Mouse (Mus musculus) lung, embryonic 15.5 days (tissue): ENCODE data around the gene Clta. TPM values are rescaled to one million over a fixed set of nuclear protein-coding genes. Genes with fewer than 3 reads are reported as not detected.

Experiments used
- ATAC-seq: fragments of 200-750 bp; cut with Nextera tagmentation; 2 replicates; pipeline ENCODE4 v1.8.0; 2017; ENCODE audit warnings: moderate number of reproducible peaks, borderline replicate concordance; ENCODE audit not compliant: low FRiP score, low TSS enrichment; ENCODE audit errors: extremely low read depth
- H3K27ac ChIP-seq: fragments of 300-500 bp; sonication (generic); 2 replicates; pipeline ENCODE4 v1.5.1; 2015; ENCODE audit warnings: moderate library complexity, mild to moderate bottlenecking, inconsistent platforms
- H3K27me3 ChIP-seq: fragments of 300-500 bp; sonication (generic); 2 replicates; pipeline ENCODE4 v1.6.1; 2015; ENCODE audit warnings: inconsistent platforms
- H3K36me3 ChIP-seq: fragments of 300-500 bp; sonication (generic); 2 replicates; pipeline ENCODE4 v1.6.1; 2015; ENCODE audit warnings: inconsistent platforms
- H3K4me1 ChIP-seq: fragments of 300-500 bp; sonication (generic); 2 replicates; pipeline ENCODE4 v1.6.1; 2015; ENCODE audit warnings: inconsistent platforms
- H3K4me2 ChIP-seq: fragments of 300-500 bp; sonication (generic); 2 replicates; pipeline ENCODE4 v1.6.1; 2015; ENCODE audit warnings: inconsistent platforms, mild to moderate bottlenecking, moderate library complexity
- H3K4me3 ChIP-seq: fragments of 300-500 bp; sonication (generic); 2 replicates; pipeline ENCODE4 v1.5.1; 2015; ENCODE audit warnings: mild to moderate bottlenecking, inconsistent platforms
- H3K9ac ChIP-seq: fragments of 300-500 bp; sonication (generic); 2 replicates; pipeline ENCODE4 v1.6.1; 2015; ENCODE audit warnings: inconsistent platforms
- H3K9me3 ChIP-seq: fragments of 300-500 bp; sonication (generic); 2 replicates; pipeline ENCODE4 v1.6.1; 2016; ENCODE audit warnings: inconsistent platforms
- WGBS: fragments of 180-500 bp; shearing (Covaris S2); methylation state at CpG from one replicate; pipeline ENCODE4 v1.1.7; 2015; 5-methylcytosine and 5-hydroxymethylcytosine counted together
- polyA plus RNA-seq: library from polyadenylated mRNA; unstranded; fragments of >200 nt; fragmentation: Nextera tagmentation; extraction: Ambion mirVana; gene quantifications from 2 replicates; pipeline ENCODE4 v1.2.1, GENCODE M21; 2015

Clta gene
- polyA plus RNA-seq, result 223 TPM in 2 replicates

DNA sequence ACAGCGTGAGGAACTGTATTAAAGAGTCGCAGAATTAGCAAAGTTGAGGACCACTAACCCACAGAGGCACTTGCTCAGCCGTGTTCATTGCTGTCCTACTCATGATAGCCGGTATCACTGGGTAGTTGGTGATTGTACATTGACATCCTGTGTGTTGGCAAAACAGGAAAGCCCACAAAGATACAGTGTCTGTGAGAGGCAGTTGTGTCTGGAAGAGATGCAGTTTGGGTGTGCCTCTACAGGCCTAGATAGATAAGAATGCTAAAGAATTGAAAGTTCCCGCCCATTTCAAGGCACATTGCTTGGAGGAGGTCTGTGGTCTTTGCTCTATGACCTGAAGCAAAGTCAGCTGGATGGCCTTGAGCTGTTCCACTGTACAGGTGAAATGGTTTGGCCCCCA lies at the start of gene Clta:
Gene Clta (plus strand): TSS at position 327 of the 400 bp plus-strand sequence.
- ATAC-seq, result no peak; the same call in 1 of the 2 replicates
- 81% methylated on average over 5 of the region's 5 CpGs for WGBS

DNA sequence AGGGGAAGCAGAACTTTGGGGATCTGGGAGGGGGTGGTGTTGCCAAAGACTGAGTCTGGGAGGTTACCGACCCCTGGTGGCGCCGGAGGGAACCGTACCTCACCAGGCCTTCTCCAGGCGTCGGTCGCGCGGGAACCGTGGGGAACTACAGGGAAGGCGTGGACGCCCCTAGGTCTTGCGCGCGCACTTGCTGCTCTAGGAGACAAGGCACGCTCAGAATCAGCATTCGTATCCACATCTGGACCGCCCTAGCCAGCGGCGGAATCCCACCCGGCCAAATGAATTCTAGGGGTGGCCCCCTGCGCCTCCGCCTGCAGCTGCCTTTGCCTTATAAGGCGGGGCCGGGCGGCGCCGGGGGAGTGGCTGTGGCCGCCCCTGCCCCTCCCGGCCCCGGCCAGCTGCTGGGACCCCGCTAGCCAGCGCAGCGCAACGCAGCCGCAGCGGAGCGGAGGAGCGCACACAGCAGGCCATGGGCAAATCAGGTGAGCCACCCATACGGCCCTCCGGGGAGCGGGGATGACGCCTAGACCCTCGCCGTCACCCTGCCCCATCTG lies 46.9 kb upstream of the Clta start, which contains the start of gene Glipr2:
Gene Glipr2 (plus strand): TSS at position 110 of the 554 bp plus-strand sequence.
- peak within 1 kb of the TSS; percentile 86 for H3K27ac ChIP-seq
- H3K27me3 ChIP-seq, result no peaks in the 10 kb centered on the region
- WGBS, result under 1% methylated on average over 42 of the region's 45 CpGs
- no peaks in the 10 kb centered on the region; the same call in 1 of the 2 replicates for H3K9me3 ChIP-seq
- peaks cover 22% of the 10 kb centered on the region for H3K4me1 ChIP-seq
- peak within 1 kb of the TSS; percentile 87 for H3K4me2 ChIP-seq
- peak; percentile 95 for ATAC-seq
- H3K4me3 ChIP-seq, result peak within 1 kb of the TSS; percentile 55
- H3K9ac ChIP-seq, result peak within 1 kb of the TSS; percentile 50
- H3K36me3 ChIP-seq, result no peaks in the 10 kb centered on the region

More for the DNA sequence above, at the start of gene Clta:
- H3K9me3 ChIP-seq, result no peaks in the 10 kb centered on the region
- no peak within 1 kb of the TSS for H3K9ac ChIP-seq
- H3K27ac ChIP-seq, result no peak within 1 kb of the TSS
- no peaks in the 10 kb centered on the region for H3K36me3 ChIP-seq
- no peak within 1 kb of the TSS for H3K4me2 ChIP-seq
- no peaks in the 10 kb centered on the region for H3K27me3 ChIP-seq
- no peak within 1 kb of the TSS for H3K4me3 ChIP-seq
- no peaks in the 10 kb centered on the region for H3K4me1 ChIP-seq

DNA sequence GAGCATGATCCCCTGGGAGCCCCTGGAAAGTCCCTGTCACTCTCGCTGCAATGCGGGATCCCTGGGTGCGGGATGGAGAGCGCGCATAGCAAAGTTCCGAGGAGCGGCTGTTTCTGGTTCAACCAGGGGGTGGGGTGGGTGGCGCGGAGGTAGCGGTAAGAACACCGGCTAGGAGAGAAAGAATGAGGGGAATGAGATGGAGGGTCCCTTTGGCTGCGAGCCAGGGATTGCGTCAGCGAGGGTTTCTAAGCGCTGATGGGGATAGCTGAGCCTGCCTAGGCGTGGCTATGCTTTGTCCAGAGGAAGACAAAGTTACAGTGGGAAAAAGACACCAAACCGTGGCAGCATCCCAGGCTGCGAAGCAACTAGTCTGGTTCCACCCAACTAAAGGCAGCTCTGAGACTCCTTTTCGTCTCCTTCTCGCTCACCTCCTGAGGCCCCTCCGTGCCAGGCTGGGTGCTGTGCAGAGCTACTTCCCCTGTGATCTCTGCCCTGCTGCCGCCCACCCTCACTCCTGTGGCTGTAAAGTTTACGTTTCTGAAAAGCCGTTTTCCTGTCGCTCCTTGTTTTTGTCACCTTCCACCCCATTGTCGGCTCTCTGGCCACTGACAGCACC lies 46.3 kb upstream of the Clta start:
- peaks cover 22% of the 10 kb centered on the region for H3K4me1 ChIP-seq
- H3K9me3 ChIP-seq, result no peaks in the 10 kb centered on the region; the same call in 1 of the 2 replicates
- peak overlapping the region; percentile 86 for H3K27ac ChIP-seq
- H3K27me3 ChIP-seq, result no peaks in the 10 kb centered on the region
- ATAC-seq, result peak; percentile 76
- H3K4me2 ChIP-seq, result peak overlapping the region; percentile 87
- H3K4me3 ChIP-seq, result peak overlapping the region; percentile 55
- under 1% methylated on average over 26 of the region's 26 CpGs for WGBS
- H3K9ac ChIP-seq, result peak overlapping the region; percentile 50
- no peaks in the 10 kb centered on the region for H3K36me3 ChIP-seq

DNA sequence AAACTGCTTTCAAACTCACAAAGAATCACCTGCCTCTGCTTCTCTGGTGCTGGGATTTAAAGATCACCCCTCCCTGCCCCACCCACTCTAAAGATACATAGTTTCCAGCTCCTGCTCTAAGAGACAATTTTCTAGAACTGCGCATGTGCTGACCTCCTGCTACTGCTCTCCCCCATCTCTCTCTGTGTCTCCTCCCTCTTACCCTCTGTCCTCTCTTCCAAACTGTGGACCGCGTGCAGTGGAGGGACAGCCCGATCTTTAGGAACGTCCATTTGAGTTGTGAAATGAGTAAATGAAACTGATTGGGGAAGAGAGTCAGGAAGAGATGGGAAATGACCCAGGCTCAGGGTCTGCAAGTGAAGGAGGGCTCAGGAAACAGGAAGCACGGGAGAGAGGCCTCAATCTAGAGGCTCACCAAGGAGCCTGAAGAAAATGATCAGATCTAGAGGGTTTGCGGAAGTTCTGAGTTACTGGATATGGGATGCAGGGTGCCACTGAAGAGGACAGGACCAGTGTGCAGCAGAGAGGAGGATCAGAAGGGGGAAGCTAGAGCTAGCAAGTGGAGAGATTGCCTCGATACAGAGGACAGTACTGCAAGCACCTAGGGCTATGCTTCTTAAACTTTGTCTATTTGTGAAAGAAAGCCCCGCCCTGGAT lies 44.6 kb upstream of the Clta start:
- Histone ChIP-seq H3K4me2 (peak overlapping the region; percentile 87), H3K36me3 (no peaks in the 10 kb centered on the region), H3K4me3 (no peak overlapping the region), H3K27me3 (no peaks in the 10 kb centered on the region), H3K9me3 (no peaks in the 10 kb centered on the region; the same call in 1 of the 2 replicates), H3K27ac (0 out of 2 replicates have a peak overlapping the region, but pooled peaks have one; percentile 24), H3K4me1 (peaks cover 33% of the 10 kb centered on the region), H3K9ac (no peak overlapping the region)
- 52% methylated on average over 9 of the region's 9 CpGs for WGBS
- no peak for ATAC-seq

DNA sequence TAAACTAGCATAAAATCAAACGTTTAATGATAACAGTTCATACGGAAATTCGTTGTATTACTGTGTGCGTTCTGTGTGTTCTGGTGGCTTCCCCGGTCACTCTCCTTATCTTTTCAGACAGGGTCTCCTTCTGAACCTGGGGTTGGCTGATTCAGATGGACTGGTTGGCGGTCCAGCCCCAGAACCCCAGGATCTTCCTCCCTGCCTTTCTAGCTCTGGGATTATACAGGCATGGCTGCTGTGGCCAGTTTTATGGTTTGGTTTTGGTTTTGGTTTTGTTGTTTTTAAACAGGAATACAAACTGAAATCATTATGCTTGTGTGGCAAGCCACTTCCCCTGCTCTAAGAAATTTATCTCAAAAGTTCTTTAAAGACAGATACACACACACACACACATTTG lies 44.0 kb upstream of the Clta start:
- no peaks in the 10 kb centered on the region for H3K36me3 ChIP-seq
- 74% methylated on average over 6 of the region's 6 CpGs for WGBS
- no peak overlapping the region for H3K9ac ChIP-seq
- H3K4me2 ChIP-seq, result no peak overlapping the region
- ATAC-seq, result no peak
- H3K27me3 ChIP-seq, result no peaks in the 10 kb centered on the region
- H3K9me3 ChIP-seq, result no peaks in the 10 kb centered on the region; the same call in 1 of the 2 replicates
- peaks cover 39% of the 10 kb centered on the region for H3K4me1 ChIP-seq
- H3K4me3 ChIP-seq, result no peak overlapping the region
- H3K27ac ChIP-seq, result no peak overlapping the region

DNA sequence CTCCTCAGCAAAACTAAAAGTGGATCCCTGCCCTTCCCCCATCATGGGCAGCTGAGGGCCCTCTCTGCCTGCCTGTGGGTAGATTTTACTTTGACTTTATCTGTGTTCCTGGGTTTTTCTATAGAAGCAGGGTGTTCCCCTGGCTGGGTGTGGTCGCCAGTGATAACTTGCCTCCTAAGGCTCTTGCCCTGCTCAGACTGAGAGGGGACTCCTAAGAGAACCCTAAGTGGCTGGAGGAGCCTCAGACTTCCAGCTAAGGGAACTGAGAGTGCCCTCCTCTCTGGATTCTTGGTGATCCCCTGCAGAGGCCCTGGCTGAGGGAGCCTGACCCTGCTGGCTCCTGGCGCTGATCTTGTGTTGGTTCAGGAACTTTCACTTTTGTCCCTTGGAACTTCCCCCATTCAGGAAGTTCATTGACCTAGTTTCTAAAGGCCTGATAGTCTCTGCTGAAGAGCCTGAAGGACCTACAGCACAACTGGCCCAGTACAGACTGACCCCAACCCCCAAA lies 39.9 kb upstream of the Clta start:
- H3K36me3 ChIP-seq, result no peaks in the 10 kb centered on the region
- no peaks in the 10 kb centered on the region for H3K9me3 ChIP-seq
- peaks cover 38% of the 10 kb centered on the region for H3K4me1 ChIP-seq
- no peak overlapping the region for H3K9ac ChIP-seq
- H3K4me2 ChIP-seq, result no peak overlapping the region
- no peaks in the 10 kb centered on the region for H3K27me3 ChIP-seq
- 38% methylated on average over 2 of the region's 2 CpGs for WGBS
- H3K4me3 ChIP-seq, result no peak overlapping the region
- ATAC-seq, result no peak
- H3K27ac ChIP-seq, result peak overlapping the region; percentile 44; the same call in 1 of the 2 replicates

DNA sequence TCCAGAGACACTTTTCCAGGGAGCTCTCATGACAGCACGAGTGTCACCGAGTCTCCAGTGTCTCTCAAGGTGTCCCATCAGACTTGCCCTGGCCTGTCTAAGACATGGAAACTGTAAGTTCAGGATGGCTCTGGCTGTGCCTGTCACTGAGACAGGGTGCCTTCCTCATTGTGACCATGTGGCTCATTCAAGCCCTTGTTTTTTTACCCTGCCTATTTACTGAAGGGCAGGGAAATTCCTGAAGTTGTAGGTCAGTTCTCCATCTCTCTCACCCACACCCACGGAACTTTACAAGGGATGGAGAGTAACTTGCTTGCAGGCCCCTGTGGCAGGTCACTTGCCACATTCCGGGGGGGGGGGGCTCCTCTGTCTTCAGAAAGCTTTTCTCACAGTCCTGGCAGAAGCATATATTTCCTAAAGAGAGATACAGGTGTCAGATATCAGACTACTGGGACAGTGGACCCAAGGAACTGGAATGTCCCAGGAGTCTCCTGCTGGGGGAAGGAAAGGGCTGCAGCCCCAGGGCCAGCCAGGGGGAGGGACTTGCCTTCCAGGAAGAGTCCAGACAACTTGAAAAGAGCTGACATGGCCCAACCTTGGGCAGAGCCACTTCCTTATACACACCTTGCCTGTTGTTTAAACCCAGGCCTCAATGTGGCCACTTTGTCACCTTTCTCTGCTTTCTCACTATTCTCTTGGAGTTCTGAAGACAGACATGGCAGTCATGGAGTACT lies 39.1 kb upstream of the Clta start:
- Histone ChIP-seq H3K4me1 (peaks cover 34% of the 10 kb centered on the region), H3K4me2 (no peak overlapping the region), H3K9me3 (no peaks in the 10 kb centered on the region), H3K9ac (no peak overlapping the region), H3K27me3 (no peaks in the 10 kb centered on the region), H3K27ac (peak overlapping the region; percentile 11; the same call in 1 of the 2 replicates), H3K4me3 (no peak overlapping the region), H3K36me3 (no peaks in the 10 kb centered on the region)
- WGBS, result 28% methylated on average over 4 of the region's 4 CpGs
- ATAC-seq, result no peak

DNA sequence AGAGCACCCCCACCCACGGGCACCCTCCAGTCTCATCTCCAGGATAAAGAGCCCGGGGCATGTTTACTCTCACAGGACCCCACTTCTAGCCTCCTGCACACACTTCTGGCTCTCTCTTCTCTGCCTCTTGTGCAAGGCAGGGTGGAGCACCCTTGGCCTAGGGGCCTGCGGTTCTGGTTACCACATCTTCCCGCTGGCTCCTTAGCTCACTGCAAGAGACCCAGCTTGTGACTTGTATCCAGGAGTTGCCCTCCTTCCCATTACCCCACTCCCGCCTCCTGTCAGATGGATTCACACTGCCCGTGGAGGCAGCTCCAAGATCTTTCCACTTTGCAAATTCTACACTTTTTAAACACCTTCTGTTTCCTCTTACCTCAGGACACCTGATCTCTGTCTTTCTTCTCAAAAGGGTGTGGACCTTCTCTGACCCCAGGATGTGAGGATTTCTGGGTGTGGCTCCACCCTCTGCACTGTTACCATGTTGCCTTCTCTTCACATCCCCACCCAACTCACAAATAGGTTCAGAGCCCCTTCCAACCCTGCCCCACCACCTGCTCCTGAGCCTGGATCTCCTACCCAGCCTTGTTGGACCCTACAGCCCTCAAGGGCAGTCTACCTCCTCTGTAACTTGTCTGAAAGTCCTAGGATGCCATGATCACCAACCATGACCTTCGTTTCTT lies 38.3 kb upstream of the Clta start:
- no peak overlapping the region for H3K4me3 ChIP-seq
- H3K27ac ChIP-seq, result no peak overlapping the region
- ATAC-seq, result no peak
- 66% methylated on average over 7 of the region's 7 CpGs for WGBS
- no peak overlapping the region for H3K4me2 ChIP-seq
- H3K4me1 ChIP-seq, result peaks cover 34% of the 10 kb centered on the region
- no peaks in the 10 kb centered on the region for H3K36me3 ChIP-seq
- H3K9ac ChIP-seq, result no peak overlapping the region
- no peaks in the 10 kb centered on the region for H3K27me3 ChIP-seq
- H3K9me3 ChIP-seq, result no peaks in the 10 kb centered on the region

DNA sequence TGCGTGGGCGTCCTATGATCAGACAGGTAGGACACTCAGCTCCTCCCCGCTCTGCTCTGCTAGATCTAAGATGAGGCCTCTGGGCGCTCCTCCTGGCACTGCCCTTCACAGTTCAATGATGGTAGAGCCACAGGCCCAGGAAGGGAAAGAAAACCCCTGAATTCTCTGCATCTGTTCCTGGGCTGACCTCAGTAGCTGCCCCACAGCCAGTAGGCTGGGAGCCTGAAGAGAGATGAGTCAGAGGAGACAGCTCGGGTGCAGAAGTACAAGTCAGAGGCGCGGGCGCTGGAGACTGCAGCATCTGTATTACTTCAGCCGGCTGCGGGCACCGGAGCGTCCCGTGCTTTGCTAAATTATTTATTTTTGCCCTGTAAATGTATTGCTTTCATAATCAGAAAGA lies 35.6 kb upstream of the Clta start:
- Histone ChIP-seq H3K9ac (no peak overlapping the region), H3K4me2 (no peak overlapping the region), H3K27me3 (no peaks in the 10 kb centered on the region), H3K4me3 (no peak overlapping the region), H3K4me1 (peaks cover 48% of the 10 kb centered on the region), H3K27ac (no peak overlapping the region), H3K36me3 (no peaks in the 10 kb centered on the region), H3K9me3 (no peaks in the 10 kb centered on the region)
- 56% methylated on average over 13 of the region's 13 CpGs for WGBS
- no peak for ATAC-seq

DNA sequence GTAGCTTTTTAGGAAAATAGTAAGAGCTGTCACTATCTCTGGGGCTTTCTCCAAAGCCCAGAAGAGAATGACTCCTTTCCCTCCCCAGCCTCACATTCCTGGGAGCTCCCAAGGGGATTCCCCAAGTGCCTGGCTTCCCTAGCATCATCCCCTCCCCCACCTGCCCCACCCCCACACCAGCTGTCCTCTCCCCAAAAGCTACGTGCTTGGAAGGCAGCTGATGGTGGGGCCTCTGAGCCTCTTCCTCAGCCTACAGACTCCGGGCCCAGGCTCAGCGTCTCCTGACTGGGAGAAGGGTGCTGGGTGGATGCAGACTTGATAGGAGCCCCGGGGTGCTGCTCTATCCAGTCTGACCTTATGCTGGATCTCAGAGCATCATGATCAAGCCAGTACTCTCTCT lies 34.9 kb upstream of the Clta start:
- Histone ChIP-seq H3K27me3 (no peaks in the 10 kb centered on the region), H3K4me1 (peaks cover 42% of the 10 kb centered on the region), H3K27ac (no peak overlapping the region), H3K4me3 (no peak overlapping the region), H3K36me3 (no peaks in the 10 kb centered on the region), H3K9me3 (no peaks in the 10 kb centered on the region), H3K9ac (no peak overlapping the region), H3K4me2 (no peak overlapping the region)
- no peak for ATAC-seq
- WGBS, result 12% methylated on average over 4 of the region's 4 CpGs
